Mouse (Mus musculus) embryonic fibroblast, embryonic 13.5 days (primary cell): Measurements from ENCODE around the gene Card11.

Experiments
- CTCF ChIP-seq: IDR thresholded peaks from 2 replicates; pipeline ENCODE4 v1.5.1; 2011; ENCODE audit warnings: mild to moderate bottlenecking, control low read depth, low read length, moderate library complexity, borderline replicate concordance; ENCODE audit not compliant: insufficient read depth
- POLR2A ChIP-seq: IDR thresholded peaks from 2 replicates; pipeline ENCODE4 v1.6.1; 2011; ENCODE audit warnings: low read depth, mild to moderate bottlenecking, control low read depth, low read length, moderate library complexity

- no peak for TF ChIP-seq CTCF
- TF ChIP-seq POLR2A = no peak
These were observed 174.3 kb downstream of the Card11 start for GRCm38 (mm10) chr5:140826118-140826517.
